Mouse (Mus musculus): ENCODE measurements around the gene Eif2s3x. TPM values are rescaled to one million over a fixed set of nuclear protein-coding genes. Genes with fewer than 3 reads are reported as not detected.

Gene Eif2s3x
- polyA plus RNA-seq, 1 experiment, result 69.7 TPM

Other genes starting within 250 kb of the Eif2s3x start
- not detected in 2 replicates for gene AU015836, start 244.2 kb downstream of the Eif2s3x start, polyA plus RNA-seq (2012; rRNA removed)
- 11.2 and 11.3 TPM in 2 replicates for gene Zfx, start 89.2 kb downstream of the Eif2s3x start, polyA plus RNA-seq (2012; rRNA removed)
- 3.9 and 4.5 TPM in 2 replicates for gene Klhl15, start 21.7 kb upstream of the Eif2s3x start, polyA plus RNA-seq (2012; rRNA removed)
- not detected in 2 replicates for gene Fam90a1b, start 153.9 kb upstream of the Eif2s3x start, polyA plus RNA-seq (2012; rRNA removed)
- 20.6 and 22.7 TPM in 2 replicates for gene Apoo, start 154.3 kb upstream of the Eif2s3x start, polyA plus RNA-seq (2012; rRNA removed)

Data from urinary bladder, adult 2 months (tissue).